Mouse (Mus musculus) CD4-positive helper T cell, adult 2 months (primary cell): Measurements from ENCODE around the gene Bfsp2.

Experiments
- DNase-seq: peaks from one replicate; pipeline ENCODE4 v3.0.0-alpha.2; 2012; ENCODE audit warnings: low read depth, missing footprints, low spot score

Bfsp2 gene

GRCm38 (mm10) chr9:103480044-103480576 lies at the start of gene Bfsp2:
Gene Bfsp2 (minus strand): TSS chr9:103480420.
- no peak for DNase-seq

- no peak for DNase-seq
Measured at GRCm38 (mm10) chr9:103525041-103525537, 44.9 kb upstream of the Bfsp2 start.

- no peak for DNase-seq
Measured at GRCm38 (mm10) chr9:103524600-103524999, 44.4 kb upstream of the Bfsp2 start.

- no peak for DNase-seq
Measured at GRCm38 (mm10) chr9:103523742-103524403, 43.7 kb upstream of the Bfsp2 start.

GRCm38 (mm10) chr9:103523008-103523407 lies 42.8 kb upstream of the Bfsp2 start:
- no peak for DNase-seq

DNA sequence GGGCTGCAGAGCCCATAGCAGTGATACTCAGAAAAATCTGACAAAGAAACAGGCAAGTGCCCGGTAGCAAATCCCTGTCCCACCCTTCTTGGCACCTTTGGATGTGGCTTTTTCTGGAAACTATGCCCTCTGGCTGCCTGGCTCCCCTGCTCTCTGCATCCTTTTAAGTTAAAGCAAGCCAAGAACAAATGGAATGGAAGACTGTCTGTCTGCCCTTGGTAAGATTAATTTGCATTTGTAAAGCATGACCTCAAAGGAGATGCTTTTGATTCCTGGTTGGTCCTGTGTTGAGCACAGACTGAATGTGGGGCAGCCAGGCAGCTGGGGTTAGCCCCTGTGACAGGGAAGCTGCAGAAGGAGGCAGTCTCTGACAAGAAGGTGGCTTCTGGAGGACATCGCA lies 33.7 kb upstream of the Bfsp2 start:
- no peak for DNase-seq

DNA sequence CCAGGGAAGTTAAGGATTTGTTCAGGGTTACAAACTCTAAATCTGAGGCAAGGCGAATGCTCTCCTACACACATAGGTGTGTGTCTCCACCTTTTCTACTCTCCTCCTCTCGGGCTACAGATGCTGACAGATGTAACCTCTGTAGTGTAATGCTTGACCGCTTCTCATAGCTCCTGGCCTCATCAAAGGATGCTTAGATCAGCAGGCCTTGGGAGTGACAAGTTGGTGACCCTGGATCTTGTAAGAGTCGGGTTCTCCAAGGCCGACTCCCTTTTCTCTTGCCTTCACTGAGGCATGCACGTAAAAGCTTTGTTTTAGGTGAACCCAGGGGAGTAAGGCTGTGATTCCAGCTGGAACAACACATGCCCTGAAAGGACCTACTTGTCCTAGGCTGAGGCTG lies 32.0 kb upstream of the Bfsp2 start:
- DNase-seq, result no peak

DNA sequence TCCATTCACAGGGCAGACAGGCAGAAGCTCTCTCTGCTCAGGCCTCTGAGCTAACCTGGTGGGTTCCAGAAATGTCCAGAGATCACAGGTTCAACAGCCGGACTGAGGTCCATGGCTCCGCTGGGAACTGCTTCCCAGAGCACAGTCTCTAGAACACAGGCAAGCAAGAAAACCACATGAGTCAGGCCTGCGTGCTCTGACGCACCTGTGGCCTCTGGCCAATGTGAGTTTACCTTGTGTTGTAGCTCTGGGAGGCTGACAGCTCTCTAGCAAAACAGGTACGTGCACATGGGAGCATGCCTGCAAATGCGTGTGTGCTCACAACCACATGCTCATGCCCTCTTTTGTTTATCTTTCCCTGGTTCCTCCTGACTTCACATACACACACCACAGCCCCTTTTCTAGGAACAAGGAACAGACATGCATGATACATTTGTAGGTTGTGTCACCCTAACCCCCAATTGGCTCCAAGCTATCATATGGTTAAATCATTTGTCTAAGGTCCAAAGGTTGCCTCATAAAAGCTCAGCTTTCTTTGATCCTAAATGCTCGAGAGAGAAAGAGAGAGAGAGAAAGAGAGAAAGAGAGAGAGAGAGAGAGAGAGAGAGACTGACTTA lies 26.9 kb upstream of the Bfsp2 start:
- DNase-seq, result no peak

DNA sequence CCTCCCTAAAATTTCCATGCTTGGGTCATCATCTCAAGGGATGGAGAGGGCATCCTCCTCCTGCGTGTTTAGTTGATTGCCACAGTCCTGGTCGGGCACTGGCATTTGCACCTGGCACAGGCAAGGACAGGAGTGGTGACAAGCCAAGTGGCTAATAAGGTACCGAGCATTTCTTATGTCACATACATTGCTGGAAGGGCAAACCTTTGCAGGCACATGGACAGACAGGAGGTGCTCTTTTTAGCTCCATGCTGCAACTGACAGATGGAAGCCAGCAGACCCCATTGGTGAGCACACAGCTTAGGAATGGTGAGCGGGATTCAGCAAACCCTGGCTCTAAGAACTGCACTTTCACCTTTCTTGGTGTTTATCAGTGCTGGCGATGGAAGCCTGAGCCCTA lies 24.8 kb upstream of the Bfsp2 start:
- no peak for DNase-seq

- DNase-seq, result no peak
Measured at GRCm38 (mm10) chr9:103504646-103505045, 24.4 kb upstream of the Bfsp2 start.

- no peak for DNase-seq
Measured at GRCm38 (mm10) chr9:103503586-103504298, 23.5 kb upstream of the Bfsp2 start.

GRCm38 (mm10) chr9:103502655-103503054 lies 22.4 kb upstream of the Bfsp2 start:
- DNase-seq, result no peak

- DNase-seq, result no peak
Measured at GRCm38 (mm10) chr9:103501861-103502364, 21.7 kb upstream of the Bfsp2 start.

DNA sequence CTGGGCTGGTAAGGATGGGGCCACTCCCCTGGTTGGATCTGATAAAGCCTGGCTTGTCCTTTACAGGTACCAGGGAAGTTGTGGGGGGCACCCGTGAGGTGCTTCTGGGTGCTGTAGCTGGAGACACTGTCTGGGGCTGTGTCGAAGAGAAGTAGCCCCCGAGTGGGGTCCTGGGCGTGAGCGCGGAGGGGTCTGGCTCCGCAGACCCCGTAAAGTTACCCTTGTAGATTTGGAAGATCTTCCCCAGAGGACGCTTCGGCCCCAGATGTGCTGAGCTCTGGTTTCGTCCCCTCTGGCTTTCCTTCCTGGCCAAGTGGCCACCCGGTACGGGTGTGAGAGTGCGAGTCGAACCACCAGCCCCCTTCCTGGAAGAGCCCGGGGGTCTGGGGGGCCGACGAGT lies 19.1 kb upstream of the Bfsp2 start:
- no peak for DNase-seq

DNA sequence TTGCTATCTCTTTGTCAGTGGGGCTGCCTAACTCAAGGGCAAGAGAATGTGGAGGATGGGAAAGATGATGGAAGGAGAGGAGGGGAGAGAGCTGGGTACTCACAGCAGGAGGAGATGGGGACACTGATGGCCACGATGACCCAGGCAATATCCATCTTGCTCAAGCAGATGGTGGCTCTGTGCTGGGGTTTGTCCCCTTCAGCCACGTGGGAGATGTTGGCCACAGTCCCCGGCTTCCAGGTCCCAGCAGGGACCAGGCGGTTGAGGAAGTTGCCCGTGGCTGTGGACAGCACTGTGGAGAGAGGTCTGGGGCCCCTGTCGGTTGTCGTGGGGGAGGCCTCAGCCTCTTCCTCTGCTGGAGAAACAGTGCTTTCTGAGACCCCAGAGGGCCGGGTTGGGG lies 18.5 kb upstream of the Bfsp2 start:
- DNase-seq, result no peak

- DNase-seq, result no peak
Measured at GRCm38 (mm10) chr9:103495391-103495790, 15.2 kb upstream of the Bfsp2 start.

- no peak for DNase-seq
Measured at GRCm38 (mm10) chr9:103494346-103495020, 14.3 kb upstream of the Bfsp2 start.

DNA sequence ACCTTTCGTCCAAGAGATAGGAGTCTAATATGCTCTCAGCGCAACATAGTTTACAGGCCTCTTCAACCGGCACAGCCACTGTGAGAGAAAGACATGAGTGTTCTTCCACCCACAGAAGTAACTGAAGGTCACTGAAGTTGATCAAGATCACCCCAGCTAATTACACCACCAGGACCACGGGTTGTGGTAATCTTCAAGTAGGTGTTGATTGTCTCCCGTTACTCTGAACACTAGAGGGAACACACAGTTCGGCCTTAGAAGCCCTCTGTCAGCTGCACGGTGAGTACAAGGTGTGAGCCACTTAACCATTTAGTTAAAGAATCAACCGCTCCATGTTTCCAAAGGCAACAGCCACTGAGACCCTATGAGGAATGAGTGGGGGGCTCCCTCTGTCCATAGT lies 11.8 kb upstream of the Bfsp2 start:
- DNase-seq, result no peak

GRCm38 (mm10) chr9:103490439-103490838 lies 10.2 kb upstream of the Bfsp2 start:
- DNase-seq, result peak; percentile 54

DNA sequence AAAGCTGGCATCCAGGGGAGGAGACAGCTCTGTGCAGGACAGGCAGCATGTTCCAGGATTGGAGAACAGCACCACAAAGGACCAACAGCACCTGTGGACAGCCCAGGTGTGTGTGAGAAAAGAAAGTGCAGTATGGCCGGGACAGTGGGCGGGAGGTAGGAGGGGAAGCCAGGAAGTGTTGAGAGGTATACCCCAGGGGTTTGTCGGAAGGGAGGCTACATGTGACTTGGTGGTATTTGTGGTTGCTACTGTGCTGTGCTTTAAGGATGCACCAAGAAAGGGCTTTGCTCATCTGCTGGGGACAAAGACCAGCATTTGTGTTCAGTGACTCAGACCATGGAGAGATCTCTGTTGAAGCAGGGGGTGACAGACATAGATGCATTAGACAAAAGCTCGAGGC lies 9.7 kb upstream of the Bfsp2 start:
- DNase-seq, result peak; percentile 38

DNA sequence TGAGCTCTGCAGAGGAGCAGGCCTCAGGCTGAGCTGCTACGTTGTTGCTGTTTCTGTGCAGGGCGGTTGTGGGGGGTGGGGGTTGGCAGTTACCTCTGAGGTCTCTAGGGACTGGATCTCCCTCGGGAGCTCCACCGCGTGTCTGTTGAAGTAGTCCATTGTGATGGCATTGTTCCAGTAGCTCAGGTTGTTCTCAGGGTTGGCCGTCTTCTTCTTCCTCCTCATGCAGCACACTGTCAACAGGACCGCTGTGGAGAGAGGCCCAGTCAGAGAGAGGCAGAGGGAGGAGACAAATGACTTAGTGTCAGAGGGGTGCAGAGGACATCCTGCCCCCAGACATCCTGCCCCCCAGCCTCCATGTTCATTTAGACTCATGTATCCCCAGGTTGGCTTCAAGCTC lies 8.9 kb upstream of the Bfsp2 start:
- peak; percentile 18 for DNase-seq

DNA sequence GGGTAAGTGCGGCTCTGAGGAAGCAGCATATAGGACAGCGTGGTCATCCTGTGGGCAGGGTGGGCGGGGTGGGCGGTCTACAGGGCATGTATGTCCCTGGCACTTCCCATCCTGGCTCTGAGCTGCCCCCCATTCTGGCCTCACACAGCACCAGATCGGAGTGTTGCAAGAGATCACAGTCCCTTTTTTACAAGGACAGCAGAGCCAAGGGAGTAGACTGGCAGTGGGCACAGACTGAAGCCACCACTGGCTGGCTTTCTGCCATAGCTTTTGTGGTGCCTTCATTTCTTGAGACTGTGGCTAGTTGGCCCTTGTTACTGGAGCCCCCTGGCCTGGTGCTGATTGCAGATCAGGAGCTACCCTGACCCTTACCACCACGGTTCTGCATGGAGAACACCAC lies 6.0 kb upstream of the Bfsp2 start:
- DNase-seq, result no peak
